Mouse (Mus musculus): ENCODE results near the gene Mafg. TPM values are rescaled to one million over a fixed set of nuclear protein-coding genes. Genes with fewer than 3 reads are reported as not detected.

The Mafg gene
- polyA plus RNA-seq, 1 experiment from 2014 or later: 36.0 TPM

- Histone ChIP-seq H3K9me3 (no peaks in the 10 kb centered on the region), H3K4me3 (no peak overlapping the region), H3K27me3 (no peaks in the 10 kb centered on the region), H3K4me1 (replicated peaks) (peaks cover 48% of the 10 kb centered on the region), H3K4me2 (no peak overlapping the region), H3K9ac (no peak overlapping the region), H3K27ac (replicated peaks) (no peak overlapping the region), H3K36me3 (peaks cover 43% of the 10 kb centered on the region)
- WGBS: 91% methylated on average over 11 of the region's 11 CpGs
- ATAC-seq (ENCODE audit: low read depth): no peak
Observed at GRCm38 (mm10) chr11:120626785-120627467, 6.5 kb downstream of the Mafg start.

DNA sequence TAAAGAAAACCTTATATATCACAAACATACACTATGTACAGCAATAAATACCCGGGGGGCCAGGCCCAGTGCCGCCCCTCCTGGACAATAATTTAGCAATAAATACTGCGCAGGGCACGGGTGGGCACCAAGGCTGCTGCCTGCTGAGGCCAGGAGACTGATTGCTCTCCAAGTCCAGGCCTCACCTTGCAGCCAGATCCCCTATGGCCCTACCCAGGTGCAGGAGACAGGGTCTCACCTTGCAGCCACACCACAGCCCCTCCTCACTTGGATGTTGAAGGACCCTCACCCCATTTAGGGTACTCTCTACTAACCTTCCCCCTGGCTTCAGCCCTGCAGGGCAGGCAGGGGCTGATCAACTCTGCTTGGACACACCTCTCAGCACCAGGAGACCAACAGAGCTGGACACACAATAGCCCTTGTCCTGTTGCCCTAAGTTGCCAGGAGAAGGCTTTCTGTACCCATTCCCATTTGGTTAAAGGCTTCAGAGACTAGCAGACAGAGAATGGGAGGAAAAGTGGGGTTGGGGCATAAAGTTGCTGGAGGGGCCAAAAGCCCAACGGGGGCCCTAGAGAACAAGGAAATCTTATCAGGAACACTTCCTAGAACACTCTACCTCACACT, 8.1 kb downstream of the Mafg start, which contains the start of gene Sirt7:
Gene Sirt7, minus strand, starts transcription at position 89 of the 624 bp plus-strand sequence.
- 17% methylated on average over 5 of the region's 5 CpGs for WGBS
- Histone ChIP-seq H3K27me3 (no peaks in the 10 kb centered on the region), H3K36me3 (peaks cover 60% of the 10 kb centered on the region), H3K9me3 (no peaks in the 10 kb centered on the region), H3K27ac (replicated peaks) (peak within 1 kb of the TSS; percentile 87), H3K4me1 (replicated peaks) (peaks cover 32% of the 10 kb centered on the region), H3K9ac (peak within 1 kb of the TSS; percentile 89), H3K4me3 (peak within 1 kb of the TSS; percentile 99), H3K4me2 (peak within 1 kb of the TSS; percentile 99)
- peak; percentile 45 for ATAC-seq (ENCODE audit: low read depth)

DNA sequence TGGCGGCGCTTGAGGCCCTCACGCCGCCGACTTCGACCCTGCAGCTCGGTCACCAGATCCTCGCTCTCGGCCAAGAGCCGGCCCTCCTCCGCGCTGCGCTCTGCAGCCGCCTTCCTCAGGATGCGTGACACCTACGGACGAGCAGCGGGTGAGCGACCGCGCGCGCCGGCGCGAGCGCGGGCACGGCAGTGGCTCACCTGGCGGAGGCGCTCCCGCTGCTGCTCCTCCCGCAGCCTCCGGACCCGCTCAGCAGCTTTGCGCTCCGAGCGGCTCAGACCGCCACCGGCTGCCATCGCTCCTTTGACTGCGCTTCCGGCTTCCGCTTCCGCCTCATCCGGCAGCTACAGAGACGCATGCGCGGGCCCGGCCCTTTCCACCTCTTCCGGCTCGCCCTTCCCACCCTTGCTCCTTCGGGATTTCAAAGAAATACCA, 8.7 kb downstream of the Mafg start:
- peak overlapping the region; percentile 87 for H3K27ac ChIP-seq (replicated peaks)
- peak overlapping the region; percentile 99 for H3K4me2 ChIP-seq
- H3K9ac ChIP-seq: peak overlapping the region; percentile 89
- H3K4me3 ChIP-seq: peak overlapping the region; percentile 99
- peaks cover 26% of the 10 kb centered on the region for H3K4me1 ChIP-seq (replicated peaks)
- no peaks in the 10 kb centered on the region for H3K27me3 ChIP-seq
- ATAC-seq (ENCODE audit: low read depth): peak; percentile 85
- under 1% methylated on average over 47 of the region's 53 CpGs for WGBS
- peaks cover 66% of the 10 kb centered on the region for H3K36me3 ChIP-seq
- H3K9me3 ChIP-seq: no peaks in the 10 kb centered on the region

DNA sequence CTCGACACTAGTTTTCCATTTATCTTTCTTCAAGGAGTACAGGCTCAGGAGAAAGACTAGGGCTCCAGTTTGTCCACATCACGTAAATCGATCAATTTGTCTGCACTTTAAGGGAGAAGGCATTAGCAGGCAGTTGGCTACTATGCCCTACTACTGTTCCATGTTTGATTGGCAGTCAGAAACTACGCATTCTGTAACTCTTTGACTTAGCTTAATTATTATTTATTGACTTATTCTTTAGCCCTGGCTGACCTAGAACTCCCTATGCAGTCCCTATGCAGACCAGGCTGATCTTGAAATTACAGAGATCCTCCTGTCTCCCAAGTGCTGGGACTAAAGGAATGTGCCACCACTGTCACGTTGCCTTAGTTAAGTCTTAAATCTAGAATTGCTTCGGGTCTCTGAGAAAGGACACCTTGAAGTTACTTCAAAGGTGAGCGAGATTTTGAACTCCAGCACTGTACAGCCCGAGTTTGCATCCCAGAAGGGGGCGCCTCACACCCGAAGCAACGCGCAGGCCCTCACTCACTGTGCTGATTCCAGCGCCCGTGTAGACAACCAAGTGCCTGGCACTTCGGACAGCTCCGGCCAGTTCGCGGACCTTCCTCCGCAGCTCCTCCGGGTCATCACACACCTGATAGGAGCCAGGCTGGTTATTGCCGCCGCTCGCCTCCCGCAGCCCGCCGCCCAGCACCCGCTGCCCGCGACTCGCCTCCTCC, 9.3 kb downstream of the Mafg start:
- no peaks in the 10 kb centered on the region for H3K27me3 ChIP-seq
- peak; percentile 72 for ATAC-seq (ENCODE audit: low read depth)
- peak overlapping the region; percentile 89 for H3K9ac ChIP-seq
- peaks cover 66% of the 10 kb centered on the region for H3K36me3 ChIP-seq
- H3K27ac ChIP-seq (replicated peaks): peak overlapping the region; percentile 87
- peak overlapping the region; percentile 99 for H3K4me2 ChIP-seq
- H3K9me3 ChIP-seq: no peaks in the 10 kb centered on the region
- H3K4me3 ChIP-seq: peak overlapping the region; percentile 99
- peaks cover 20% of the 10 kb centered on the region for H3K4me1 ChIP-seq (replicated peaks)
- 13% methylated on average over 30 of the region's 30 CpGs for WGBS

- WGBS: 94% methylated on average over 6 of the region's 6 CpGs
- no peak overlapping the region for H3K27ac ChIP-seq (replicated peaks)
- no peaks in the 10 kb centered on the region for H3K27me3 ChIP-seq
- H3K9ac ChIP-seq: no peak overlapping the region
- H3K9me3 ChIP-seq: no peaks in the 10 kb centered on the region
- H3K4me3 ChIP-seq: no peak overlapping the region
- peaks cover 66% of the 10 kb centered on the region for H3K36me3 ChIP-seq
- H3K4me2 ChIP-seq: no peak overlapping the region
- peaks cover 26% of the 10 kb centered on the region for H3K4me1 ChIP-seq (replicated peaks)
- no peak for ATAC-seq (ENCODE audit: low read depth)
Observed at GRCm38 (mm10) chr11:120622805-120623204, 10.6 kb downstream of the Mafg start.

DNA sequence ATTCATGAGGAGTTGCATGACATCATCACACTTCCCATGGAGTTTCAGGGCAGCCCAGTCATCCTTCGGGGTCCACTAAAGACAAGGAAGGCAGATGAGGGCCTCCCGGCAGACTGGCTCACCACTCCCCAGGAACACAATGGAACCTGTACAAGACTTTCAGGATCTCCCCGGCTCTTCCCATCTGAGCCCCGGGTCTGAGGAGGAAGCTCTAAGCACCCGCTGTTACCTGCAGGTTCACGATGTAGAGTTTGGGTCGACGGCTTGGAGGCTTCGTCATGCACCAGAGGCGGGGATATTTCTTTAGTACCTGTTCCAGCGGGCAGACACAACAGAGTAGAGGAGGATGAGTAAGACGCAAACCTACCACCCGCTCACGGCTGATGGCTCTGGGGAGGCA, 13.2 kb downstream of the Mafg start:
- H3K36me3 ChIP-seq: peaks cover 57% of the 10 kb centered on the region
- no peak overlapping the region for H3K9ac ChIP-seq
- H3K27me3 ChIP-seq: no peaks in the 10 kb centered on the region
- no peaks in the 10 kb centered on the region for H3K9me3 ChIP-seq
- peaks cover 40% of the 10 kb centered on the region for H3K4me1 ChIP-seq (replicated peaks)
- ATAC-seq (ENCODE audit: low read depth): no peak
- no peak overlapping the region for H3K27ac ChIP-seq (replicated peaks)
- 93% methylated on average over 14 of the region's 14 CpGs for whole genome bisulfite sequencing
- H3K4me2 ChIP-seq: no peak overlapping the region
- H3K4me3 ChIP-seq: no peak overlapping the region

GRCm38 (mm10) chr11:120618619-120619535, 14.5 kb downstream of the Mafg start:
- Histone ChIP-seq H3K9ac (no peak overlapping the region), H3K27ac (replicated peaks) (0 out of 2 replicates have a peak overlapping the region, but pooled peaks have one; percentile 42), H3K4me1 (replicated peaks) (peaks cover 35% of the 10 kb centered on the region), H3K4me2 (no peak overlapping the region), H3K36me3 (peaks cover 65% of the 10 kb centered on the region), H3K4me3 (peak overlapping the region; percentile 63; the same call in 1 of the 2 replicates), H3K9me3 (no peaks in the 10 kb centered on the region), H3K27me3 (no peaks in the 10 kb centered on the region)
- WGBS: 92% methylated on average over 25 of the region's 25 CpGs
- ATAC-seq (ENCODE audit: low read depth): no peak

DNA sequence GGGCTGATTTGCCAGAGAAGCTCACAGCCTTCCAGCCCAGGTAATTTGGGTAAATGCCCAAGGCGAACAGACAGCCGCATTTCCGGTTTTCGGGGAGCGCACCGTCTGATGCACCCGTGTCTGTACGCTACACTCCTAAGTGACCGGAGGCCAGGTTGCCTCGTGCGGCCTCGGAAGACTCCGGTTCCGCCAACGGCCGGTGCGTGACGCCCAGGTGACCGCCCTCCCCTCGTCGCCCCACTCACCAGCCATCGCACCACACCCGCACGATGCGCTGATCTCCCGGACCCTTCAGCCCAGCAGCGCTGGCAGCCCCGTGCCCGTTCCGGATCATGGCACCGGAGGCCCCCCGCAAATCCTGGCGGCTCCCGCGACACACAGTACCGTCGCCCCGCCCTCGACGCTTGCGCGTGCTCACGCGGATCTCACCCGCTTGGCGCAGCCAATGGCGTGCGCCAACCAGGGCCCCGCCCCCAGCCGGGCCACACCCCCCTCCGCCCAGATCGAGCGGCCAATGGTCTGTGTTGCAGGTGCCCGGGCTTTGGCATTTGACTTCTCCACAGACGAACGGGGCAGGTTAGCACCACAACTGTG, 15.8 kb downstream of the Mafg start, which contains the start of gene Pcyt2:
Gene Pcyt2, minus strand, starts transcription at position 418 of the 594 bp plus-strand sequence.
- WGBS: 1% methylated on average over 56 of the region's 56 CpGs
- Histone ChIP-seq H3K4me2 (peak within 1 kb of the TSS; percentile 65), H3K27me3 (no peaks in the 10 kb centered on the region), H3K27ac (replicated peaks) (peak within 1 kb of the TSS; percentile 81), H3K9me3 (no peaks in the 10 kb centered on the region), H3K4me1 (replicated peaks) (peaks cover 29% of the 10 kb centered on the region), H3K4me3 (peak within 1 kb of the TSS; percentile 63), H3K36me3 (peaks cover 69% of the 10 kb centered on the region), H3K9ac (peak within 1 kb of the TSS; percentile 81)
- peak; percentile 96 for ATAC-seq (ENCODE audit: low read depth)

DNA sequence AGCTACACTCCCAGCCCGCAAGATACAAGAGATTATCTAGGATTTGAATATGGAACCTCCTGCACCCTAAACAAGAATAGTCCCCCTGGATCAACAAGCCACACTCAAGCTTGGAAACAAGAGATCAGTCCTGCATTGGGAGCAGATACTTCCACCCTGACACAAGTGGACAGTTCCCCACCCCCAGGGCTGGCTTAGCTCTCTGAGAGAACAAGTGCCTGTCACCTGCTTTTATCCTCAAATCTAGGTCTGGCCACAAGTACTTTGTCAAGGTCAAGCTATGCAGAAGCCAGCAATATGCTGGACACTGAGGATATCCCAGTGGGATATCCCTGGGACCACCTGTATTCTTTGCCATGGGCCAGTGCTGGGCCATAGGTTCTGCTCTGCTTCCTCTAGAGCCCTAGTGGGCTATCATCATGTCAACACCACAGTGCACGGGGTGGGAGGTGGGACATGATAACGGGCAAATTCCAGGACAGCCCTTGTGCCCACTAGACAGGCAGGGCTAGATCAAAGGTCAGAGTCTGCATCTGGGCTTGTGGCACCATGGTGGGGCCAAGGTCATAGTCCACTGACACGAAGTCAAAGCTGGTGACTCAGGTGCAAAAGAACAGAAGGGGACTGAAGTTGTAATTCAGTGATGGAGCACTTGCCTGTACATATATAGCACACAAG, 16.6 kb downstream of the Mafg start:
- ATAC-seq (ENCODE audit: low read depth): no peak
- peaks cover 69% of the 10 kb centered on the region for H3K36me3 ChIP-seq
- H3K4me3 ChIP-seq: peak overlapping the region; percentile 63
- no peaks in the 10 kb centered on the region for H3K9me3 ChIP-seq
- 58% methylated on average over 4 of the region's 4 CpGs for WGBS
- H3K4me1 ChIP-seq (replicated peaks): peaks cover 29% of the 10 kb centered on the region
- peak overlapping the region; percentile 65 for H3K4me2 ChIP-seq
- H3K27me3 ChIP-seq: no peaks in the 10 kb centered on the region
- H3K27ac ChIP-seq (replicated peaks): peak overlapping the region; percentile 81
- H3K9ac ChIP-seq: peak overlapping the region; percentile 81

GRCm38 (mm10) chr11:120615606-120616203, 17.7 kb downstream of the Mafg start:
- H3K4me1 ChIP-seq (replicated peaks): peaks cover 29% of the 10 kb centered on the region
- H3K4me3 ChIP-seq: no peak overlapping the region
- H3K9me3 ChIP-seq: no peaks in the 10 kb centered on the region
- 0 out of 2 replicates have a peak overlapping the region, but pooled peaks have one; percentile 34 for H3K9ac ChIP-seq
- H3K27ac ChIP-seq (replicated peaks): no peak overlapping the region
- H3K4me2 ChIP-seq: 0 out of 2 replicates have a peak overlapping the region, but pooled peaks have one; percentile 5
- H3K27me3 ChIP-seq: no peaks in the 10 kb centered on the region
- no peak for ATAC-seq (ENCODE audit: low read depth)
- WGBS: 87% methylated on average over 11 of the region's 11 CpGs
- peaks cover 69% of the 10 kb centered on the region for H3K36me3 ChIP-seq
